Mouse (Mus musculus) hindbrain, postnatal 0 days (tissue): Measurements from ENCODE around the gene Zfhx2. TPM values are rescaled to one million over a fixed set of nuclear protein-coding genes. Genes with fewer than 3 reads are reported as not detected.
A peak's percentile ranks its signal among the peaks of the same experiment; 100 is the strongest.

Source experiments
- ATAC-seq: fragments of 200-750 bp; cut with Nextera tagmentation; 2 replicates; pipeline ENCODE4 v1.8.0; 2017; ENCODE audit warnings: mild to moderate bottlenecking, moderate TSS enrichment, moderate library complexity
- DNase-seq: peaks from one replicate; pipeline ENCODE4 v3.0.0-alpha.2; 2015; ENCODE audit warnings: low spot score
- H3K27ac ChIP-seq: fragments of 300-500 bp; sonication (generic); 2 replicates; pipeline ENCODE4 v1.5.1; 2014; ENCODE audit warnings: mild to moderate bottlenecking
- H3K27me3 ChIP-seq: fragments of 300-500 bp; sonication (generic); 2 replicates; pipeline ENCODE4 v1.6.1; 2014; ENCODE audit warnings: low read length, mixed read lengths; ENCODE audit not compliant: insufficient read depth
- H3K36me3 ChIP-seq: fragments of 300-500 bp; sonication (generic); 2 replicates; pipeline ENCODE4 v1.6.1; 2014; ENCODE audit warnings: low read length, mixed read lengths; ENCODE audit not compliant: insufficient read depth
- H3K4me1 ChIP-seq: fragments of 300-500 bp; sonication (generic); 2 replicates; pipeline ENCODE4 v1.6.1; 2014; ENCODE audit warnings: antibody characterized with exemption, low read length, mixed read lengths; ENCODE audit not compliant: insufficient read depth
- H3K4me2 ChIP-seq: fragments of 300-500 bp; sonication (generic); 2 replicates; pipeline ENCODE4 v1.6.1; 2014; ENCODE audit warnings: low read depth, mild to moderate bottlenecking, low read length, moderate library complexity, mixed read lengths
- H3K4me3 ChIP-seq: fragments of 300-500 bp; sonication (generic); 2 replicates; pipeline ENCODE4 v1.5.1; 2014; ENCODE audit warnings: low read length
- H3K9ac ChIP-seq: fragments of 300-500 bp; sonication (generic); replicated peaks from 2 replicates; pipeline ENCODE4 v1.6.1; 2014; ENCODE audit warnings: mild to moderate bottlenecking, low read length, moderate library complexity, mixed read lengths
- H3K9me3 ChIP-seq: fragments of 300-500 bp; sonication (generic); 2 replicates; pipeline ENCODE4 v1.6.1; 2016; ENCODE audit warnings: low read length, mixed read lengths
- CTCF ChIP-seq: IDR thresholded peaks from 2 replicates; pipeline ENCODE4 v1.5.1; 2016; ENCODE audit warnings: antibody characterized with exemption, control low read depth, low read depth
- WGBS: fragments of 180-500 bp; shearing (Covaris S2); extraction: QIAGEN DNeasy Blood & Tissue Kit; methylation state at CpG from one replicate; pipeline ENCODE4 v1.1.7; 2014; 5-methylcytosine and 5-hydroxymethylcytosine counted together
- polyA plus RNA-seq: library from polyadenylated mRNA; unstranded; fragments of >200 nt; fragmentation: Nextera tagmentation; extraction: Ambion mirVana; gene quantifications from 2 replicates; pipeline ENCODE4 v1.2.1, GENCODE M21; 2015
- total RNA-seq: library from RNA; depleted of rRNA; stranded (reverse); fragments of >200 nt; gene quantifications from 2 replicates; pipeline ENCODE4 v1.2.3, GENCODE M21; 2014

Zfhx2 gene
- total and polyA plus RNA-seq, 2 experiments from 2014 or later, result 8.1 to 10.9 TPM

DNA sequence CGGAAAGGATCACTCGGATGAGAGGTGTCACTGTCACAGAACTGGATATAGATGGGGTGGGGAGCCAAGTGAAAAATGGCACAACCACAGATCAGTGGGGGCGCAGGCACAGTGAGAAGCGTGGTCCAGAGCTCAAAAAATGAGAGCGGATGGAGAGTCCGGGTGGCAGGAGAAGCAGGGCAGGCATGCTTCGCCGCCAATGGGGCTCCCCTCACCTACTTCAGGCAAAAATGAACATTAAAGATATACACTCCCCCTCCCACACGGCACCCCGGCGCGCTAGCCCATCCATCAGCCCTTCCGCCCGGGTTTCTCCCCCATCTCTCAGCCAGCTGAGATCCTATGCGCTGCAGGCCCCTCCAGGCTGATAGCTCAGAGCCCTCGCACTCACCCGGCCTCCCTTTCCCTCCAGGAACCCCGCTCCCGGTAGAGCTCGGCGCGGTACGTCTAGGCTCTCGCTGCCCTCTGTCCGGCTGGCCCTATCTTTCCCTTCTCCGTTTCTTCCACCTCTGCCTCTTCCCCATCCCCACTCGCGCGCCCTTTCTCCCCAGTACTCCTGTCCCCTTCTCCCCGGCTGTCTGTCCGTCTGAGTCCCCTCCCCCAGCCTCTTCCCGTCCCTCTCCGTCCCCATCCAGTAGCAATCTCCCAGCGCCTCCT lies 787 bp downstream of the Zfhx2 start:
- peak overlapping the region; percentile 62 for H3K4me3 ChIP-seq
- H3K9ac ChIP-seq, result peak overlapping the region; percentile 90
- peak overlapping the region; percentile 90 for H3K27ac ChIP-seq
- H3K36me3 ChIP-seq, result no peaks in the 10 kb centered on the region
- no peaks in the 10 kb centered on the region for H3K9me3 ChIP-seq
- no peaks in the 10 kb centered on the region for H3K27me3 ChIP-seq
- no peak for TF ChIP-seq CTCF
- H3K4me1 ChIP-seq, result peaks cover 25% of the 10 kb centered on the region
- ATAC-seq (peak; percentile 6), DNase-seq (peak; percentile 45)
- H3K4me2 ChIP-seq, result peak overlapping the region; percentile 63
- WGBS, result 1% methylated on average over 34 of the region's 34 CpGs

GRCm38 (mm10) chr14:55089199-55089947 lies 2.8 kb downstream of the Zfhx2 start:
- peak overlapping the region; percentile 62 for H3K4me3 ChIP-seq
- WGBS, result 37% methylated on average over 13 of the region's 13 CpGs
- no peaks in the 10 kb centered on the region for H3K36me3 ChIP-seq
- no peak overlapping the region for H3K9ac ChIP-seq
- H3K4me2 ChIP-seq, result peak overlapping the region; percentile 63
- H3K4me1 ChIP-seq, result peaks cover 24% of the 10 kb centered on the region
- ATAC-seq (no peak), DNase-seq (peak; percentile 69)
- H3K9me3 ChIP-seq, result no peaks in the 10 kb centered on the region
- H3K27ac ChIP-seq, result peak overlapping the region; percentile 41; the same call in 1 of the 2 replicates
- H3K27me3 ChIP-seq, result no peaks in the 10 kb centered on the region
- no peak for TF ChIP-seq CTCF

DNA sequence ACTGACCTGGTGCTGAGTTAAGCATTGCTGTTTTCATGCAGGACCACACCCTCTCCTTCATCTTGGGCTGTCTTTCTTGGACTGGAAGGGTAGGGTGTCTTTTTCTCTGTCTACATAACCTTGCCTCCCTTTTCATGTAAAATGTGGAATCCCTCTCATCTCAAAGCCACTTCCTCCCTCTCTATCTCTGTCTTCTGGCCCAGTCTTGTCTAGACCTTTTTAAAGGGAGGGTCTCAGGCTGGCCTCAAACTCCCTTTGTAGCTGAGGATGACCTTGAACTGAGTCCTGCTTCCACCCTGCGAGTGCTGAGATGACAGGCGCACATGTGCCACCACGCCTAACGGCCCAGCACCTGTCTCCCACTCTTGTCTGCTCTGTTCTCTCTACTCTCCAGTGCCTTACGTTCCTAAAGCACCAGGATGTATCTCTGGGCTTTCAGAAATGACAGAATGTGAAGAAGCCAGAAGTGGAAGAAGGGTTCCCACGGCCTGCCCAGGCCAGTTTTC lies 6.1 kb downstream of the Zfhx2 start:
- Histone ChIP-seq H3K9me3 (no peaks in the 10 kb centered on the region), H3K4me2 (no peak overlapping the region), H3K27ac (peak overlapping the region; percentile 62), H3K36me3 (0 out of 2 replicates have a peak, but pooled peaks cover 6% of the 10 kb centered on the region), H3K4me3 (no peak overlapping the region), H3K9ac (no peak overlapping the region), H3K4me1 (peaks cover 24% of the 10 kb centered on the region), H3K27me3 (no peaks in the 10 kb centered on the region)
- ATAC-seq (0 out of 2 replicates have a peak, but pooled peaks have one; percentile 2), DNase-seq (no peak)
- no peak for TF ChIP-seq CTCF
- WGBS, result 81% methylated on average over 6 of the region's 6 CpGs

- DNase-seq (peak; percentile 52), ATAC-seq (peak; percentile 44)
- Histone ChIP-seq H3K9me3 (no peaks in the 10 kb centered on the region), H3K27ac (peak overlapping the region; percentile 62), H3K4me2 (no peak overlapping the region), H3K4me3 (no peak overlapping the region), H3K27me3 (no peaks in the 10 kb centered on the region), H3K9ac (no peak overlapping the region), H3K4me1 (peaks cover 24% of the 10 kb centered on the region), H3K36me3 (0 out of 2 replicates have a peak, but pooled peaks cover 6% of the 10 kb centered on the region)
- TF ChIP-seq CTCF, result no peak
- WGBS, result 25% methylated on average over 9 of the region's 9 CpGs
These were observed 6.7 kb downstream of the Zfhx2 start for GRCm38 (mm10) chr14:55085324-55086008.

DNA sequence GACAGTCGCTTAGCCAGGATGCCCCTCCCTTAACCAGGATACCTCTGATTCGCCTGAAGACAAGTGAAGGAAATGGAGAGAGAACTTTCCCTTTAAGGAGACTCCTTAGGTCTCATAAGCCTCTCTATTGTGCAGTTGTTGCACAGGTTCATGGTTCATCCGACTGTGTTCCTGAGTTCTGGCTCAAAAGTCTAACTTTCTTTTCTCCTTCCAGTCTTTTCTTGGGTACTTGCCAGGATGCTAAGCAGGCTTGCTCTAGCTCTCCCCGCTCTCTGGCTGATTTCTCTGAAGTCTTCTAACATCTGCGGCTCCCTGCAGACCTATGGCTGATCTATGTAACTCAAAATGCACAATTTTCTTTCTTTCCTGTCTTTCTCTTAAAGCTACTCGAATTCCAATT lies 8.6 kb downstream of the Zfhx2 start:
- Histone ChIP-seq H3K4me1 (peaks cover 11% of the 10 kb centered on the region), H3K4me2 (no peak overlapping the region), H3K9ac (no peak overlapping the region), H3K27ac (peak overlapping the region; percentile 41; the same call in 1 of the 2 replicates), H3K27me3 (no peaks in the 10 kb centered on the region), H3K9me3 (no peaks in the 10 kb centered on the region), H3K36me3 (0 out of 2 replicates have a peak, but pooled peaks cover 6% of the 10 kb centered on the region), H3K4me3 (no peak overlapping the region)
- ATAC-seq, result no peak
- 46% methylated on average over 6 of the region's 6 CpGs for WGBS
- no peak for TF ChIP-seq CTCF
- DNase-seq, result peak; percentile 56

- no peak overlapping the region for H3K4me2 ChIP-seq
- ATAC-seq (no peak), DNase-seq (no peak)
- no peak overlapping the region for H3K27ac ChIP-seq
- no peaks in the 10 kb centered on the region for H3K9me3 ChIP-seq
- TF ChIP-seq CTCF, result no peak
- H3K36me3 ChIP-seq, result 0 out of 2 replicates have a peak, but pooled peaks cover 6% of the 10 kb centered on the region
- H3K4me1 ChIP-seq, result peaks cover 20% of the 10 kb centered on the region
- H3K4me3 ChIP-seq, result no peak overlapping the region
- WGBS, result 21% methylated on average over 5 of the region's 5 CpGs
- H3K9ac ChIP-seq, result no peak overlapping the region
- no peaks in the 10 kb centered on the region for H3K27me3 ChIP-seq
These were observed 11.0 kb downstream of the Zfhx2 start for GRCm38 (mm10) chr14:55081105-55081504.
